Mouse (Mus musculus) G1E (cell line): ENCODE results near the gene Smad3. TPM values are rescaled to one million over a fixed set of nuclear protein-coding genes. Genes with fewer than 3 reads are reported as not detected.

Experiments used
- ATAC-seq: 2 replicates; pipeline ENCODE4 v1.8.0; 2016; ENCODE audit warnings: mild to moderate bottlenecking; ENCODE audit not compliant: insufficient number of reproducible peaks, poor library complexity, low FRiP score, severe bottlenecking; ENCODE audit errors: extremely low read depth
- DNase-seq: peaks from one replicate; pipeline ENCODE4 v3.0.0; 2012; ENCODE audit warnings: low spot score
- H3K27me3 ChIP-seq: 2 replicates; pipeline ENCODE4 v1.6.1; 2012; ENCODE audit warnings: mild to moderate bottlenecking, low read length, inconsistent platforms; ENCODE audit not compliant: insufficient read depth
- H3K36me3 ChIP-seq: replicated peaks from 2 replicates; pipeline ENCODE3; 2012; ENCODE audit warnings: mild to moderate bottlenecking, inconsistent platforms
- H3K4me1 ChIP-seq: 2 replicates; pipeline ENCODE4 v1.6.1; 2012; ENCODE audit warnings: low read depth, low read length, inconsistent platforms, mixed read lengths; ENCODE audit not compliant: insufficient read depth
- H3K4me3 ChIP-seq: 2 replicates; pipeline ENCODE4 v1.5.1; 2012; ENCODE audit warnings: low read depth, mild to moderate bottlenecking, inconsistent platforms, low read length, moderate library complexity, mixed read lengths
- H3K9me3 ChIP-seq: replicated peaks from 2 replicates; pipeline ENCODE4 v1.6.1; 2012; ENCODE audit warnings: inconsistent platforms
- CTCF ChIP-seq: IDR thresholded peaks from 2 replicates; pipeline ENCODE4 v1.5.1; 2012; ENCODE audit warnings: low read depth, low read length, inconsistent platforms, mixed read lengths
- GATA1 ChIP-seq: IDR thresholded peaks from 2 replicates; pipeline ENCODE4 v1.6.1; 2012; ENCODE audit warnings: borderline replicate concordance, low read length, inconsistent platforms, mixed read lengths
- GATA2 ChIP-seq: IDR thresholded peaks from 2 replicates; pipeline ENCODE4 v1.6.1; 2012; ENCODE audit warnings: low read depth, low read length, inconsistent platforms, borderline replicate concordance
- POLR2AphosphoS5 ChIP-seq: IDR thresholded peaks from 2 replicates; pipeline ENCODE4 v1.6.1; 2012; ENCODE audit warnings: low read depth, low read length, inconsistent platforms; ENCODE audit not compliant: insufficient replicate concordance
- TAL1 ChIP-seq: conservative IDR thresholded peaks from 2 replicates; pipeline ENCODE4 v1.6.1; 2012; ENCODE audit warnings: low read depth, low read length, inconsistent platforms, mixed read lengths
- polyA plus RNA-seq: library from polyadenylated mRNA; stranded (reverse); fragments of >175 nt; gene quantifications from 2 replicates; pipeline ENCODE4 v1.2.3, GENCODE M21; 2012
- total RNA-seq, 2 experiments: library from RNA; stranded (forward) in 1 of 2; stranded (reverse) in 1 of 2; fragments of 200-1000 nt in 1 of 2; fragments of >200 nt in 1 of 2; fragmentation: Nextera tagmentation in 1 of 2; gene quantifications; 2 replicates each; pipeline ENCODE4 v1.2.3; 2014 to 2017

The Smad3 gene
- total and polyA plus RNA-seq, 3 experiments, result 0.87 to 4.8 (median 1.2) TPM

DNA sequence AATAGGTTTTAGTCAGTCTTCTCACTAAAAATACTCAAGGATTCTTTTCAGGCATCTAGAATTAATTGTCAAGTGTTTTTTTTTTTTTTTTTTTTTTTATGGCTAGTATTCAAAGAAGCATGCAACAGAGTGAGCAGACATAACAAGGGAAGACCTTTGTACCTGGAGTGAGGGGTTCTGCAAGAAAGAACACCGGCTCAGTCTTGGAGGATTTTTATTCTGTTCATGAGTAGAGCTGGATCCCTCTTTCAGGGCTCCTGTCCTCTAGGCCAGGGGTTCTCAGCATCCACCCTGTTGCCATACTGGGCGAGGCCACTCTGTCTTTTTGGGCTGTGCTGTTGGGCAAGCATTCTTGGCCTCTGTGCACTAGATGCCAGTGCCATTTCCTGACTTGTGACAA, 148.0 kb downstream of the Smad3 start:
- no peak for DNase-seq
- Histone ChIP-seq H3K9me3 (no peaks in the 10 kb centered on the region), H3K4me1 (peaks cover 24% of the 10 kb centered on the region; the same call in 1 of the 2 replicates), H3K27me3 (no peaks in the 10 kb centered on the region), H3K4me3 (no peak overlapping the region), H3K36me3 (peaks cover 70% of the 10 kb centered on the region)
- no peak for ATAC-seq
- TF ChIP-seq GATA1, result no peak
- TF ChIP-seq TAL1, result no peak
- no peak for TF ChIP-seq CTCF
- no peak for TF ChIP-seq POLR2AphosphoS5
- TF ChIP-seq GATA2, result no peak

DNA sequence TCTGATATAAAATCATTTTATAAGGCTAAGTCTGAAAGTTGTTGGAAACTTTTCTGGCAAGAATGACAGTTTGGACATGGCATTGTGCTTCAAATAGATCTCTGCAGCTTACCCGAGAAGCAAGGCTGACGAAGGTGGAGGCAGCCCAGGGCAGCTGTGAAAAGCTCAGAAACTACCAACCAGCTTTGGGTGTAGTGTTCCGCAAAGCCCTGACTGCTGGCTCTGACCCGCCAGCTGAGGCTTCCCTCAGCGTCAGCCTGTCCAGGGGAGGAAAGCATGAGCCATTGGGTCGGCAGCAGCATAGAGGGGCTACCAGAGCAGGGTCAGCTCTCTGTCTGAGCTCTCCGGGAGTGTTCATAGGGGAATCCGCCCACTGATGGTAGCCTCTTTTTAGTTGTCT, 148.5 kb downstream of the Smad3 start:
- Histone ChIP-seq H3K9me3 (no peaks in the 10 kb centered on the region), H3K36me3 (peaks cover 65% of the 10 kb centered on the region), H3K27me3 (no peaks in the 10 kb centered on the region), H3K4me3 (no peak overlapping the region), H3K4me1 (peaks cover 23% of the 10 kb centered on the region)
- ATAC-seq (no peak), DNase-seq (no peak)
- TF ChIP-seq POLR2AphosphoS5 (no peak), GATA1 (no peak), TAL1 (no peak), GATA2 (no peak), CTCF (no peak)

DNA sequence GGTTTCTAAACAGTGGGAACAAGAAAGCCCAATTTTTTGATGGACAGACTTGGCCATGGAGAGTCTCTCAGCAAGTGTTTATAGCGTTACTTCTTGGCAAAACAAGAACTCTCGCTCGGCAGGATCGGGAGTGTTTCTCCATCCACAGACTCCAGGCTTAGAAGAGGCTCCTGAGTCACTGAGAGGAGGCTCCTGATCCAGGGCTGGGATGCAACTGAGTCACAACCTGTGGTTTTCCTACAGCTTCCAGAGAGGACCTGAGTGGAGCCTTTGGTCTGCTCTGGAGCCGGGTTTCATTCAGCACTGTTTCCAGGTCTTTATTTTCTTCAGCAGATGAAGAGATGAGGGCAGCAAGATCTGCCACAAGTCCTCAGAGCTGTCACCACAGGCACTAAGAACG, 149.8 kb downstream of the Smad3 start:
- ATAC-seq, result no peak
- Histone ChIP-seq H3K36me3 (peaks cover 57% of the 10 kb centered on the region), H3K4me3 (no peak overlapping the region), H3K9me3 (no peaks in the 10 kb centered on the region), H3K27me3 (no peaks in the 10 kb centered on the region), H3K4me1 (peaks cover 29% of the 10 kb centered on the region)
- TF ChIP-seq GATA1 (no peak), POLR2AphosphoS5 (no peak), TAL1 (no peak), GATA2 (no peak), CTCF (no peak)
- DNase-seq, result no peak

DNA sequence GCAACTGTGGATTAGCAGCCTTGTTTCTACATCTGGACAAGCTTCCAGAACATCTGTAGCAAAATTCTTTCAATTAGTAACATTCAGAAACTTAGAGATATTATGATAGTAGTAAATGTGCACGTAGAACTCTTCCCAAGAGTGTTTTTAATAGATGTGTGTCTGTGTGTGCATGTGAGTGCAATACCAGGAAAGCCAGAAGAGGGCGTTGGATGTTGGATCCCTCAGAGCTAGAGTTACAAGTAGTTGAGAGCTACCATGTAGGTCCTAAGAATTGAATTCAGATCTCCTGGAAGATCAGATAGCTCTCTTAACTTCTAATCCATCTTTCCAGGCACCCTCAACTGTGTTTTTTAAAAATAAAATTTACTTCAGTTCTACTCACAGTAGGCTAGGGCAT, 151.2 kb downstream of the Smad3 start:
- no peak for DNase-seq
- H3K27me3 ChIP-seq, result no peaks in the 10 kb centered on the region

DNA sequence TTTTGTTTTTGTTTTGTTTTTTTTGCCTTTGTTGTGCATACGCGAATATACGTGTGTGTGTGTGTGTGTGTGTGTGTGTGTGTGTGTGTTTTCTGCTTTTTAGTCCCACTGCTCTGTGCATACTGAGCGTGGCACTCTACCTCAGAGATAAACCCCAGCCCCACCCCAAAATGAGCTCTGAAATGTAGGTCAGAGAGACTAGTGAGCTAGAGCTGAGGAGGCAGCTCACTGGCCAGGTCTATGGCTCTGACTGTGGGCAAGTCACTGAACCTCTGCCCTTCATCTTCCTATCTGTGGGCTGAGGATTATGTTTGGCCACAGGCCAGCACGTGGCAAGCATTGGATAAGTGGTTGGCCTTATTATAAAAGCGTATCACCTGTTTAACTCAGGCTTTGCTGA, 153.9 kb downstream of the Smad3 start:
- Histone ChIP-seq H3K36me3 (peaks cover 22% of the 10 kb centered on the region), H3K4me1 (peaks cover 20% of the 10 kb centered on the region), H3K27me3 (peaks cover 9% of the 10 kb centered on the region), H3K4me3 (peak overlapping the region; percentile 89; the same call in 1 of the 2 replicates), H3K9me3 (no peaks in the 10 kb centered on the region)
- no peak for ATAC-seq
- peak; percentile 19 for DNase-seq
- TF ChIP-seq TAL1, result no peak
- no peak for TF ChIP-seq POLR2AphosphoS5
- no peak for TF ChIP-seq GATA2
- no peak for TF ChIP-seq CTCF
- no peak for TF ChIP-seq GATA1

More for the DNA sequence above, 151.2 kb downstream of the Smad3 start:
- H3K4me1 ChIP-seq, result peaks cover 25% of the 10 kb centered on the region
- TF ChIP-seq TAL1, result no peak
- TF ChIP-seq GATA2, result no peak
- no peak for TF ChIP-seq POLR2AphosphoS5
- TF ChIP-seq GATA1, result no peak
- TF ChIP-seq CTCF, result no peak
- H3K9me3 ChIP-seq, result no peaks in the 10 kb centered on the region
- H3K36me3 ChIP-seq, result peaks cover 43% of the 10 kb centered on the region
- no peak for ATAC-seq
- no peak overlapping the region for H3K4me3 ChIP-seq

DNA sequence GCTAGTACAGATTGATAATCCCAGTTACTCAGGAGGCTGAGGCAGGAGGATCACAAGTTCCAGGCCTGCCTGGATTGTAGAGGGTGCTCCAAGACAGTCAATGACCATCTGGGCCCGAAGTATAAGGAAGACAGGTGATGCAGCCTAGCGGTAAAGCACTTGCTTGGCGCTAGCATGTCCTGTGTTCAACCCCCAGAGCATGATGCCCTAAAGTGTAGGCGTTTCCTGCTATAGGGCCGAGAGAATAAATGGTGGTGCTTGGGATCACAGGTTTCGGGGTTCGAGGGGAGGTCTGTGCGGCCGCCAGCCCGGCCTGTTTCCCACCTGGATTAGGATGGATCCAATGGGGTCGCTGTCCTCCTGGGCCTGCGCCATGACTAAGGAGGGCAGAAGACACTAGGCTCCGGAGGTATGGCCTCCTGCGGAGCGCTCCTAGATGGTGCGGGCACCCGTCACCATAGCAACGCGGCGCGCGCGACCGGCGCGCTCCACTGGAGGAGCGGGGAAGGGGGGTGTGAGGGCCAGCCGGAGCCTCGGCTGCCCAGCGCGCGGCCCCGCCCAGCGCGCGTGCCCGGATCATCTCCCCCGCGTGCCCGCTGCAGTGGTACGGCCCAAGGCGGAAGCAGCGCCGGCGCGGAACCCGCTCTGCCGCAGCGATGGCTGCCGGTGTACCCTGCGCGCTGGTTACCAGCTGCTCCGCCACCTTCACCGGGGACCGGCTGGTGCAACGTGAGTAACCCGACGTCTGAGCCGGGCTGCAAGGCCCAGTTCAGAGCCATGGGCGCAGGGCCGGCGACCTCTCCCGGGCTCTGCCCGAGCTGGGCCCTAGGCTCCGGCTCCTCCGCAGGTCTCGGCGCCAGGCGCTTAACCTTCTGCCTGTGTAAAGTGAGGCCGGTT, 155.5 kb downstream of the Smad3 start, which contains the start of the genes Iqch and Aagab:
Iqch (minus strand) TSS at position 451 of the 897 bp plus-strand sequence.
Aagab (plus strand) TSS at position 618 of the 897 bp plus-strand sequence.
- ATAC-seq, result peak; percentile 77
- Histone ChIP-seq H3K4me3 (peak within 1 kb of the TSS; percentile 89), H3K27me3 (peaks cover 15% of the 10 kb centered on the region), H3K36me3 (peaks cover 7% of the 10 kb centered on the region), H3K4me1 (peaks cover 20% of the 10 kb centered on the region), H3K9me3 (no peaks in the 10 kb centered on the region)
- peak; percentile 92 for DNase-seq
- TF ChIP-seq GATA1 (no peak), POLR2AphosphoS5 (no peak), GATA2 (no peak), TAL1 (no peak), CTCF (no peak)

Other genes with a start within 250 kb of the Smad3 start
- not detected in 2 replicates for gene Iqch, start 155.5 kb downstream of the Smad3 start, total RNA-seq (2014; fragmentation: Nextera tagmentation)
- gene Iqch, start 155.5 kb downstream of the Smad3 start, total RNA-seq (2017), result 0.06 and 0.22 TPM in 2 replicates
- gene Iqch, start 155.5 kb downstream of the Smad3 start, polyA plus RNA-seq, result not detected in 2 replicates
- gene Aagab, start 155.3 kb downstream of the Smad3 start, total RNA-seq (2014; fragmentation: Nextera tagmentation), result 12.9 and 16.9 TPM in 2 replicates
- gene Aagab, start 155.3 kb downstream of the Smad3 start, total RNA-seq (2017), result 27.5 and 30.0 TPM in 2 replicates
- 3.3 and 5.0 TPM in 2 replicates for gene Aagab, start 155.3 kb downstream of the Smad3 start, polyA plus RNA-seq